Mouse (Mus musculus) brain, embryonic 14.5 days (tissue): ENCODE measurements at regions not wholly inside any gene's neighbourhood (a gene's known extent, or its start where the extent isn't known, plus 50 kb on each side); places are given as distances from the start of the nearest gene placed in this dataset.

ENCODE experiments used
- CTCF ChIP-seq: fragments of 200-500 bp; IDR thresholded peaks from 2 replicates; pipeline ENCODE4 v1.5.1; 2012; ENCODE audit warnings: inconsistent platforms, mild to moderate bottlenecking, moderate library complexity, borderline replicate concordance; ENCODE audit not compliant: insufficient read depth, insufficient read length; ENCODE audit errors: extremely low read depth
- POLR2A ChIP-seq: fragments of 200-500 bp; IDR thresholded peaks from 2 replicates; pipeline ENCODE4 v1.6.1; 2012; ENCODE audit warnings: mild to moderate bottlenecking, inconsistent platforms, borderline replicate concordance; ENCODE audit not compliant: poor library complexity, insufficient read depth, insufficient read length, severe bottlenecking; ENCODE audit errors: extremely low read depth

GRCm38 (mm10) chr6:14046560-14046959, 175.2 kb upstream of the 2610001J05Rik start:
- TF ChIP-seq POLR2A, result no peak
- no peak for TF ChIP-seq CTCF
